Mouse (Mus musculus) ES-Bruce4 (cell line): ENCODE measurements around the gene Rxfp2.

Experiments
- CTCF ChIP-seq: IDR thresholded peaks from one replicate; pipeline ENCODE4 v1.8.1; 2011; ENCODE audit warnings: low read depth, low read length
- EP300 ChIP-seq: IDR thresholded peaks from 2 replicates; pipeline ENCODE4 v1.6.1; 2011; ENCODE audit warnings: low read depth, low read length; ENCODE audit not compliant: insufficient read depth
- POLR2A ChIP-seq: IDR thresholded peaks from one replicate; pipeline ENCODE4 v1.8.1; 2011; ENCODE audit warnings: low read length; ENCODE audit not compliant: insufficient read depth

GRCm38 (mm10) chr5:150020851-150021250, 2.4 kb downstream of the Rxfp2 start:
- TF ChIP-seq CTCF (peak; percentile 86), POLR2A (no peak), EP300 (no peak)
